Mouse (Mus musculus): Measurements from ENCODE around the gene Hmox2.
A peak's percentile ranks its signal among the peaks of the same experiment; 100 is the strongest.
"Not testable (repeated sequence)": the region's sequence is repeated elsewhere in the genome, so short reads cannot be mapped to it uniquely, and the experiment has no call there.

Hmox2 gene

DNA sequence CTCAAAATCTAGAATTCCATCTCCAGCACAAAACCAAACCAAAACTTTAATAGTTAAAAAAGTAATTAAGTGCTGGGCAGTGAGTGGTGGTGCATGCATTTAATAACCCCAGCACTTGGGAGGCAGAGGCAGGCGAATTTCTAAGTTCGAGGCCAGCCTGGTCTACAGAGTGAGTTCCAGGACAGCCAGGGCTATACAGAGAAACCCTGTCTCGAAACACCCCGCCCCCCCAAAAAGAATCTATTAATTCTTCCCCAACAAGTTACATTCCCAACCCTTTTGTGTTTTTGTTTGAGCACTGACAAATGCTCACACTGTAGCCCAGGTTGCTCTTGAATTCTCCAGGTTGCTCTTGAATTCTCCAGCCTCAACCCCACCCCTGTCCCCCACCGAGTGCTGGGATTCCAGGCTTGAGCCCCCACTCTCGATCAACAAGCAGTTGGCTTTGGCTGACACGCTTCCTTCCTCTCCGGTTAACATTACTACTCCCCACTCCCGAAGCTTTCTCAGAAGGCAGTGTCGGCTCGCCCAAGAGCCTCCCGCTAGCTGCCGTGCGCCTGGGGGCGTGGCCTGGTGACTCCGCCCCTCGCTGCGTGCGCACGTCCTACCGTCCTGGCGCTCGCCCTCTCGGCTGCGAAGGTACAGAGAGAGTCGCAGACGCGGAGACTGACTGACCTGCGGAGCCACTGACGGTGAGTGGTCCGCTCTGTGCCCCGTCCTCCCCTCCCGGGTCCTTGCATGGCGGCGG, at the start of gene Hmox2:
Gene Hmox2, plus strand, starts transcription at position 582 of the 748 bp plus-strand sequence.
- peak; percentile 86 for DNase-seq (ENCODE audit: low read depth)

- DNase-seq (ENCODE audit: low read depth) = no peak
Observed at GRCm38 (mm10) chr16:4676836-4677235, 49.3 kb upstream of the Hmox2 start.

DNA sequence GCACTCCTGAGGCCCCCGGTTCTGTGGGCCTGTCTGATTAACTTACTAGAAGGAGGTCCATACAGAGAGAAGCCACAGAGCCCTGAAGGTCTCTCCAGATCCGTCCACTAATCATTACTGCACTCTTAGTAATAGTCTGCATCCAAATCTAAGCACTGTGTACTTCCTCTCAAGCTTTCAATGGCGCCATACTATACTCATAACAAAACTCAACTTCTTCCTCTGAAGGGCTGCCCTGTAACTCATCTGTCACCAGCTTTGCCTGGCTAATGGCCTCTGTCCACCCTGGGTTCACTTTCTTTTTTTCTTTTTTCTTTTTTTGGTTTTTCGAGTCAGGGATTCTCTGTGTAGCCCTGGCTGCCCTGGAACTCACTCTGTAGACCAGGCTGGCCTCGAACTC, 48.1 kb upstream of the Hmox2 start:
- no peak for DNase-seq (ENCODE audit: low read depth)

DNA sequence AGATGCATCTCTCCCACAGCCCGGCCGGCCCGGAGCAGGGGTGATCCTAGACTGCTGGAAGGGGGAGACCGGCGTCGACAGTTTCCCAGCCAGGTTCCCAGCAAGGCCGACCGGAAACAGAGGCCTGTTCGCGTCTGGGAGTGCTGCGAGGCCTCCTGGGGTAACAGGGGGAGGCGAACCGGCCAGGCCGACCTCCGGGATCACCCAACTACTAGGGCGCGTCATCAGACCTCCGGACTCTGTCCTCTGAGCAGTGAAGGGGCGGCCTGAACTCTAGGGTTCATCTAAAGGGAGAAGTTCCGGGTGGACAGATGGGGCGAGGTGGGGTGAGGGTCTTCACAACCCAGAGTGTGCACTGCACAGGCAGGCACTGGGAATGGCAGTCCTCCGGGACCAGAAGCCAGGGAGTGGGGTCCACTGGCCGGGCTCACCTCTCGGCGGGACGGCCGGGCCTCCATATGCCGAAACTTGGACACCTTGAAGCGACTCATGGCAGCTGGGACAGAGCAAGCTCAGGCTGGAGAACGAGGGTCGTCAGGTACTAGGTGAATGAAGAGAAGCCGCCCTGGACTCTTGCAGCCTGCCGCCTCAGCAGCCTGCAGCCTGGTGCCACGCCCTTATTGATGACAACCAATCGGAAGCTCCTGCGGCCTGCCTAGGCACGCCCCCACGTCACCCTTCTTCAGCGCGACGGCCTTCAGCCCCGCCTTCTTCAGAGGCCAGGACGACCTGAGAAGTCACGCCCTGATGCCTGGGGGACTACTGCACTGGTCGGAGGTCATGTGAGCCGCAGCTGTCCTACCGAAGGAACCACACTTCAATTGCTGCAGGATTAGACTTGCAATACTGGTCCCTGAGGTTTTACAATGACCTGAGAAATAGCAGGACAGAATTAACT, 46.8 kb upstream of the Hmox2 start, which contains the start of gene Coro7:
Gene Coro7, minus strand, starts transcription at position 657 of the 898 bp plus-strand sequence.
- peak; percentile 89 for DNase-seq (ENCODE audit: low read depth)

DNA sequence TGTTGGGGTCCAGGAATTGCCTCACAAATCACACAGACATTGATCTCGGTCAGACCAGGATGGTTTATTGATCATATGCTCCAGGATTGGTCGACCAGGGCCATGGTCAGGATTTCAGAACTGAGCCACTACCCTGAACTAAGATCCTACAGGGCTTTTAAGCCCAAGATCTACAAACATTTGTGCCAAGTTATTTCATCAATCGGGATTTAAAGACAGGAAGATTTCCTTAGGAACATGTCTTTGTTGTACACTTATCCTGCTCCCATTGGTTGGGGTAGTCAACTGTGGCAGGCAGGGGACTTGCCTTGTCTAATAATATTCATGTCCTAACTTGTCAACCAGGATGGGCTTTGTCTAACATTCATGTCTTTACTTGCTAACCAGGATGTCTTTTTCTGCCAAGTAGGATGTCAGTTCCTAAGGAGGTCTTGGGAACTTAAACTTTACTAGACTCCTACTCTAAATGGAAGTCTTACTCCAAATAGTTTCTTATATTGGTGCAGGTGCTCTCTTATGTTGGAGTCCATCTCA, 45.2 kb upstream of the Hmox2 start:
- not testable (repeated sequence) for DNase-seq (ENCODE audit: low read depth)

DNA sequence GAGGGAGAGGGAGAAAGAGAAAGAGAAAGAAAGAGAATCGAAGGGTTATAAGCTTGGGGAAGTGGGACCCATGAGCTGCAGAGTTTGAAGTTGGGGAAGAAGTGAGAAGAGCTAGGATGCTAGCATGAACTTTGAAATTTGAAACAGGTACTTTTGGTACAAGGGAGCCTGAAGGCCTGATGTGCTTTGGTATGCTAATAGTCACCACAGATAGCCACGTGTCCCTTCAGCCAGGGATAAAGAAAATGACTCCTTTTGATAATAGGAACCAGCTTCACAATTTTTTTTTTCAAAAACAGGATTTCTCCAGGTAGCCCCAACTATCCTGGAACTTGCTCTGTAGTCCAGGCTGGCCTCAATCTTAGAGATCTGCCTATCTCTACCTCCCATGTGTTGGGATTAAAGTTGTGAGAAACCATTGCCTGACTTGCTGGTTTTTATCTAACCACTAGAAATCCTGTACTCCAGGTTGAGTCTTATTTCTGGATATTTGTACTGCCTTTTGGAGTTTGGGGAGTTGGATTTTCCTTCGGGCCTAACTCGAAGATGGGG, 43.5 kb upstream of the Hmox2 start:
- DNase-seq (ENCODE audit: low read depth) = no peak

GRCm38 (mm10) chr16:4683193-4683580, 43.0 kb upstream of the Hmox2 start:
- DNase-seq (ENCODE audit: low read depth) = peak; percentile 50

GRCm38 (mm10) chr16:4683581-4684456, 42.3 kb upstream of the Hmox2 start:
- peak; percentile 90 for DNase-seq (ENCODE audit: low read depth)

DNA sequence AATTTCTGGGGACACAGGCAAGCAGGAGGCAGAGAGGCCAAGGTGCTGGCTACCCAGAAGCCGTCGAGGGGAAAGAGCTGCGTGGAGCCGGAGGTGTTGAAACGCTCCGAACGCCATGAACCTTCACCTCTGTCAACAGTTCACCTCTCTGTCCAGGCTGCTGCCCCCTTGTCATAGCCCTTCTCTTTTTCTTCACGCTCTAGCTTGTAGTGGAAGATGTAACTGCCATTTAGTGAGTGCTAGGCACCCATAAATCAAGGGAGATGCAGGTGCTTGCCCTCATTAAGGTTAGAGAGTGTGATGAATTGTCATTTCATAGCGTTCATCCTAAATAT, 41.7 kb upstream of the Hmox2 start:
- no peak for DNase-seq (ENCODE audit: low read depth)

DNA sequence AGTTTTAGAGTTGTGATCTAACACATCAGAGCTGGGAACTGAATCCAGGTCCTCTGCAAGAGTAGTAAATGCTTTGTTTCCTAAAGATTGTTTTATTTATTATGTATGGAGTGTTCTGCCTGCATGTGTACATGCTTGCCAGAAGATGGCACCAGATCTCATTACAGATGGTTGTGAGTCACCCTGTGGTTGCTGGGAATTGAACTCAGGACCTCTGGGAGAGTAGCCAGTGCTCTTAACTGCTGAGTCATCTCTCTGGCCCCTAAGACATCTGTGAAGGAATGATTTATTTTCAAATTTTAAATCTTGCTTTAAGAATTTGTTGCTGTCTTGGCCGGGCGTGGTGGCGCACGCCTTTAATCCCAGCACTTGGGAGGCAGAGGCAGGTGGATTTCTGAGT, 36.8 kb upstream of the Hmox2 start:
- not testable (repeated sequence) for DNase-seq (ENCODE audit: low read depth)

- no peak for DNase-seq (ENCODE audit: low read depth)
Observed at GRCm38 (mm10) chr16:4701211-4701610, 24.9 kb upstream of the Hmox2 start.

DNA sequence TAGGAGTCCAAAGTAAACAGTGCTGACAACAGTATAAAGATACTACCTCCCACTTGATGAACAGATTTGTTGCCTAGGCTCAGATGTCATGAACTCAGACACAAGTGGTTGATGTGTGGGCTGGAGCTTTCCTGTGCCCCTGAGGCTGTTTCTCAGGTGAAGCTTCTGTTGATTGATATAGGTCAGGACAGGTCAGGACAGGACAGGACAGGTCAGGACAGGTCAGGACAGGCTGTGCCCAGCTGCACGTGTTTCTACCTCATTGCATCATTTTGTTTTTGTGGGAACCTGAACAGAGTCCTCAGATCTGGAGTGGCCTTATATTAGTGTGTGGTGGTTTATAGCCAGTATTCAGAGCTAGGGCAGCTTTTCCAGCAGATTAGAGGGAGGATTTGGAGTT, 23.5 kb upstream of the Hmox2 start:
- no peak for DNase-seq (ENCODE audit: low read depth)

DNA sequence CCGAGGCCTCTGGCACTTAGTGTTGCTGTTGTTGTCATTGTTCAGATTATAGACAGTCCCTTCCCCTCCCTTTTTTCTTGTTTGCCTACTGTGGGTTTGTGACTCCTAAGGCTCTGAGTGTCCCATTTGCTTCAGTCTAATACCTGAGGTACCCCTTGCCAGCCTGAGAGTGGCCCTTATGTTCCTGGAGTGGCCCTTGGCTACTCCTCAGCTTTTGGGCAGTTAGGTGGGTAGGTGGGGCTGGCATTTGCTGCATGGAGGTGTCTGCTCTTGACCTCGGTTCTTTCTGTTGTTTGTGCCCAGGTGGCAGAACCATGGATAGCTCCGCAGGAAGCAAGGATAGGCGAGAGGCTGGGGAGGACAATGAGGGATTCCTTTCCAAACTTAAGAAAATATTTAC, 20.6 kb upstream of the Hmox2 start:
- DNase-seq (ENCODE audit: low read depth) = no peak

- no peak for DNase-seq (ENCODE audit: low read depth)
Observed at GRCm38 (mm10) chr16:4711173-4711572, 15.0 kb upstream of the Hmox2 start.

GRCm38 (mm10) chr16:4713861-4714710, 12.1 kb upstream of the Hmox2 start:
- no peak for DNase-seq (ENCODE audit: low read depth)

DNA sequence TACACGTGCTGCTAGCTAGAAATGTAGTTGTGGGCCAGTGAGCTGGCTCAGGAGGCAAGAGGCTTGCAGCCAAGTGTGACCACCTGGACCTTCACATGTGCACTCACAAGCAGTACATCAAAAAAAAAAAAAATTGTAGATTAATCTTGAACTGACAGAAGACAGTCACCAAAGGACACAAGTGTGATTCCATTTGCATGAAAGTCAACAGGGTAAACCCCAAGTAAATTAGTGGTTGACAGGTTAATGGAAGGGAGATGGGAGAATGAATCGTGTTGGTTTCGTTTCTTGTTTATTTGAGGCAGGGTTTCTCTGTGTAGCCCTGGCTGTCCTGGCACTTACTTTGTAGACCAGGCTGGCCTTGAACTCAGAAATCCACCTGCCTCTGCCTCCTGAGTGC, 8.3 kb upstream of the Hmox2 start:
- no peak for DNase-seq (ENCODE audit: low read depth)

DNA sequence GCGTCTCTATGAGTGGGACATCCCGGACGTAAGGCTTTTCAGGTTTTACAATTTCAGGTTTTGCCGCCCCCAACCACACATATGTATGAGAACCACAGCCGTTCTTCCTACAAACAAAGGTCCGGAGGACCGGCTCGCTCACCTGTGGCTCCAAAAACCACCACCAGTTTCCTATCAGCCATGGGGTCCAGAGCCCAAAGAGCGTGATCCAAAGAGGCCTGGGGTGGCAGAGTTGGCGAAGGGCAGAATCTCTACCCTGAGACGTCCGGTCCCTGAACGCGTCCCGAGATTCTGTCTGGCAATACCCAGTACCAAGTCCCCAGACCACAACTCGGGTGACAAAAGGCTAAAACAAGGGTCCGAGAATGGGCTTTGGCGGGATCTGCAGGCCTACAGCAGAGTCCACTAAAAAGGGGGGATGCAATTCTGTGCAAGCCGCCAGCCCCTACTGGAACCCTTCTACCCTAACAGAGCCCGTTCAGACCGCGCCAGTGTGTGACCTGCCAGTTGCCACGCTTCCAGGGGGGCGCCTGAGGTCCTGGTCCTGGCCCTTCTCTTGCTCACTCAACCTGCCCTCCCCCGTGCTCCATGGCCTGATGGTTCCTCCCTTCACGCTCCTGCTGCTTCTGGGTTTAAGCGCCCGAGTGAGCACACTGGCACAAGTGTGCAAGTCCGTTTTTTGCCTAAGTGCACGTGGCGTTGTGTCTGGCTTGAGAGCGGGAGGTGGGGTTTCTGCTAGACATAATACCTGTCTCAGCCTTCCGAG, 7.2 kb upstream of the Hmox2 start, which contains the start of gene Nmral1:
Gene Nmral1, minus strand, starts transcription at position 604 of the 766 bp plus-strand sequence.
- peak; percentile 65 for DNase-seq (ENCODE audit: low read depth)

GRCm38 (mm10) chr16:4722128-4722914, 3.8 kb upstream of the Hmox2 start:
- DNase-seq (ENCODE audit: low read depth) = no peak

DNA sequence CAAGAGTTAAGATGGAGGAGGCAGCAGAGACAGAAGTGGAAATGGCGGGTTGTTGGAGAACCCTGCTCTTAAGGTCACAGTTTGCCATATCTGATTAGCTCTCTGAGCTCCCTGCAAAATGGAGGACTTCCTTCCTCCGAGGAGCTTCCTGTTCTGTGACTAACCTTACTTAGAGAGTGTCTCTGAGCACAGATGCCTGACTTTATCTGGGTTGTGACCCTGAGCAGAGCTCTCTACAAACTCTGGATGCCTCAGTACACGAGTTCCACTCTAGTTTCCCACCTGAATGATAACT, 3.3 kb upstream of the Hmox2 start:
- DNase-seq (ENCODE audit: low read depth) = no peak
